Mouse (Mus musculus): ENCODE results near the gene Pitpnm3. TPM values are rescaled to one million over a fixed set of nuclear protein-coding genes. Genes with fewer than 3 reads are reported as not detected.

The Pitpnm3 gene
- polyA plus RNA-seq, 1 experiment: 1.1 TPM

DNA sequence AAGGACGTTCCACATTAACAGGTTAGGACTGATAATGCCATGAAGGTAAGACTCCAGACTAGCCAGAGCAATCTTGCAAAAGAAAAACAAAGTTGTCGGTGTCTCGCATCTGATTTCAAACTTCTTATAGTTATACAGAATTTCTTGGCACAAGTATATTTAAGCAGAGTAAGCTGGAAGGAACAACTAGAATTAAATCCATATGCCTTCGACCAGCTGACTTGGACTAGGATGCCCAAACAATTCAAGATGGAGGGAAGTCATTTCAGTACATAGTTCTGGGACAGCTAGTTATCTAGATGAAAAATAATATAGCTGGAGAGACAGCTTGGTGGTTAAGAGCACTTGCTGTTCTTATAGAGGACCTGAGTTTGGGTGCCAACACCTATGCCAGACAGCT lies 34.6 kb downstream of the Pitpnm3 start:
- Histone ChIP-seq H3K27ac (ENCODE audit: insufficient read depth, low read length) (no peak overlapping the region), H3K4me3 (ENCODE audit: insufficient read depth, low read length) (no peak overlapping the region), H3K4me1 (ENCODE audit: control insufficient read depth, insufficient read depth, low read length) (no peaks in the 10 kb centered on the region)
- TF ChIP-seq CTCF (IDR thresholded peaks at IDR 0.05; ENCODE audit: borderline replicate concordance, insufficient read depth, low read length): no peak
- TF ChIP-seq POLR2A (IDR thresholded peaks at IDR 0.05; ENCODE audit: low read depth, low read length): no peak

DNA sequence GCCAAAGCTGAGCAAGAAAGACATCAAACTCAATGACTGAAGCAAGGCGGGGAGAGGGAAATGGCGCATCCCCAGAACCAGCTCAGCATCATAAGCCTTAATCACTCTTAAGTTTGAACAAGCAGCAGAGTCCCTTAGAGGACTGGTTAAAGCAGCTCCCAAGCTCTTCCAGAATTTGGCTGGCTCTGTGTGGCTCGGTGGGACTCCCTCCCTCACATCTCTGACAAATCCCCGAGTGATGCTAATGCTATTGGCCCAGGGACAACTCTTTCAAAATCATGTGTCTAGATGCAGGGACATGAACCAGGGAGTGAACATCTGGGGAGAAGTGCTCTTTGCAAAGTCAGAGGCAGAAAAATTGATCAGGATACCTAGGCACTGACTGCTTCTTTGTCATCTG lies 36.4 kb downstream of the Pitpnm3 start:
- no peak for TF ChIP-seq POLR2A (IDR thresholded peaks at IDR 0.05; ENCODE audit: low read depth, low read length)
- no peak for TF ChIP-seq CTCF (IDR thresholded peaks at IDR 0.05; ENCODE audit: borderline replicate concordance, insufficient read depth, low read length)

DNA sequence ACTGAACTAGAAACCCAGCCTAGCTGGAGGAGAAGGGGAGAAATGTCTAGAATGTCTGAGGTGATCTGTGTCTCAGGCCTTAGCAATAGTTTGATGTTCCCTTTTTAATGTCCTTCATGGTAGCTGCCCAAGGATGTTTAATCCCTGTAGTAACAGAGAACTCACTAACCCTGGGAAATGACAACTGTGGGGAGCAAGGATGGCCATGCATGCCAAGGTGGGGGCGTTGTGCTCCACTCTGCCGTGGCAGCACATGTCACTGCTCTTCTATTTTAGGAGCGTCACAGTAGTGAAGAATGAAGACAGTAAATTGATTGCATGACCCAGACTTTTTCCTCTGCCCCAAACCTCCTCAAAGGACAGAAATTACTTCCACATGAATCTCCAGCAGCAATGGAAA lies 37.6 kb downstream of the Pitpnm3 start:
- no peak overlapping the region for H3K4me3 ChIP-seq (ENCODE audit: insufficient read depth, low read length)
- no peak overlapping the region for H3K27ac ChIP-seq (ENCODE audit: insufficient read depth, low read length)
- no peak for TF ChIP-seq POLR2A (IDR thresholded peaks at IDR 0.05; ENCODE audit: low read depth, low read length)
- TF ChIP-seq CTCF (IDR thresholded peaks at IDR 0.05; ENCODE audit: borderline replicate concordance, insufficient read depth, low read length): no peak
- peaks cover 7% of the 10 kb centered on the region; the same call in 1 of the 2 replicates for H3K4me1 ChIP-seq (ENCODE audit: control insufficient read depth, insufficient read depth, low read length)

More for the DNA sequence above, 36.4 kb downstream of the Pitpnm3 start:
- H3K4me3 ChIP-seq (ENCODE audit: insufficient read depth, low read length): no peak overlapping the region
- no peak overlapping the region for H3K27ac ChIP-seq (ENCODE audit: insufficient read depth, low read length)
- H3K4me1 ChIP-seq (ENCODE audit: control insufficient read depth, insufficient read depth, low read length): peaks cover 3% of the 10 kb centered on the region; the same call in 1 of the 2 replicates

DNA sequence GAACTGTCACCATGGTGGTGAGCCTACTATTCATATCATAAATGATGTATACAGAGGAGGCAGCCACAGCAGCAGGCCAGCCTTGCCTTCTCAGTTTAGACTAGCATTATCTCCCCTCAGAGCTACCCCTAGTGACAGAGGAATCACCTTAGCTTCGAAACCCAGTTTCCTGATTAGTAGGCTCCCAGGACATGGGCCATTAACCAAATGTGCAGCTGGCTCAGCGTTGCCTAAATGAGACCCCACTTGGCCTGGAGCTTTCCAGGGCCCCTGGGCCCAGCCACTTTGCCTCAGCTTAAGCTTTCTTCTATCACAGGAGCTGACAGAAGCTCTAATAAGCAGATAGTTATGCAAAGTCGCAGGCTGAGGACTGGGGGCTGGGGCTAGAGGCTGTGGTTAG lies 39.6 kb downstream of the Pitpnm3 start:
- H3K27ac ChIP-seq (ENCODE audit: insufficient read depth, low read length): no peak overlapping the region
- H3K4me3 ChIP-seq (ENCODE audit: insufficient read depth, low read length): no peak overlapping the region
- peaks cover 7% of the 10 kb centered on the region; the same call in 1 of the 2 replicates for H3K4me1 ChIP-seq (ENCODE audit: control insufficient read depth, insufficient read depth, low read length)
- no peak for TF ChIP-seq CTCF (IDR thresholded peaks at IDR 0.05; ENCODE audit: borderline replicate concordance, insufficient read depth, low read length)

DNA sequence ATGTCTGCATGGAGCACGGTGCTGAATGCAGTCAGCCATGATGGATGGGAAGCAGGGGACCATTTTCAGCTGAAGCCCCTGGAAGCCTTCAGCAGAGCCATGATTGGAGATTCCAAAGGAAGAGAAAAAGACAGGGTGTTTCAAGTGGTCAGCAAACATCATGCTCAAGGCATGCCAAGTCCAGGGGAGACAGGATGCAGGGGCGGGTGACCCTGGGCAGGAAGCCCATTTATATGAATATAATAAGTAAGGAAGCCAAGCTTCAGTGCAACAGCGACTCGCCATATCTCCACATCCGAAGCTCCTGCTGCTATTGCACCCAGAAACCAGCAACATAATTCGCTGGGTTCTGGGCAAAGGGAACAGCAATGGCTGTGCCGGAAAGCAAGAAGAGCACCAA lies 41.1 kb downstream of the Pitpnm3 start:
- TF ChIP-seq CTCF (IDR thresholded peaks at IDR 0.05; ENCODE audit: borderline replicate concordance, insufficient read depth, low read length) (no peak), POLR2A (IDR thresholded peaks at IDR 0.05; ENCODE audit: low read depth, low read length) (no peak)
- Histone ChIP-seq H3K27ac (ENCODE audit: insufficient read depth, low read length) (no peak overlapping the region), H3K4me1 (ENCODE audit: control insufficient read depth, insufficient read depth, low read length) (peaks cover 7% of the 10 kb centered on the region; the same call in 1 of the 2 replicates), H3K4me3 (ENCODE audit: insufficient read depth, low read length) (no peak overlapping the region)

DNA sequence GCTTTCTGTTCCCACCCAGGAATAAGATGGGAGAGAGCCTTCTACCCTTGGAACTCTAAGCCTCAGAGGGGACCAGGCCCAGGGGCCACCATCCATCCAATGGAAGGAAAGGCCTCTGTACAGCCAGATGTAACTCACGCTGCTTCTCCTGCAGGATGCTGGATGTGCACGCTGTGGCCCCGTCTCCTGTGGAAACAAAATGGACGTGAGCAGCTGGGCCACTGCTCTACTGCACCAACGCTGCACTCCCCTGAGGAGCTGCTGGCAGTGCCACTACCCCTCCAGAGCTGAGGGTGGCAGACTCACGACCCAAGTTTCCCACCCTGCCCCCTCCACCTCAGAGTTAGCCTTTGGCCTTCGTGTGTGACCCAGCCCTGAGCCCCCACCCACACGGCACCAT lies 43.2 kb downstream of the Pitpnm3 start:
- no peak overlapping the region for H3K27ac ChIP-seq (ENCODE audit: insufficient read depth, low read length)
- H3K4me3 ChIP-seq (ENCODE audit: insufficient read depth, low read length): no peak overlapping the region
- peaks cover 7% of the 10 kb centered on the region; the same call in 1 of the 2 replicates for H3K4me1 ChIP-seq (ENCODE audit: control insufficient read depth, insufficient read depth, low read length)
- TF ChIP-seq CTCF (IDR thresholded peaks at IDR 0.05; ENCODE audit: borderline replicate concordance, insufficient read depth, low read length) (no peak), POLR2A (IDR thresholded peaks at IDR 0.05; ENCODE audit: low read depth, low read length) (no peak)

DNA sequence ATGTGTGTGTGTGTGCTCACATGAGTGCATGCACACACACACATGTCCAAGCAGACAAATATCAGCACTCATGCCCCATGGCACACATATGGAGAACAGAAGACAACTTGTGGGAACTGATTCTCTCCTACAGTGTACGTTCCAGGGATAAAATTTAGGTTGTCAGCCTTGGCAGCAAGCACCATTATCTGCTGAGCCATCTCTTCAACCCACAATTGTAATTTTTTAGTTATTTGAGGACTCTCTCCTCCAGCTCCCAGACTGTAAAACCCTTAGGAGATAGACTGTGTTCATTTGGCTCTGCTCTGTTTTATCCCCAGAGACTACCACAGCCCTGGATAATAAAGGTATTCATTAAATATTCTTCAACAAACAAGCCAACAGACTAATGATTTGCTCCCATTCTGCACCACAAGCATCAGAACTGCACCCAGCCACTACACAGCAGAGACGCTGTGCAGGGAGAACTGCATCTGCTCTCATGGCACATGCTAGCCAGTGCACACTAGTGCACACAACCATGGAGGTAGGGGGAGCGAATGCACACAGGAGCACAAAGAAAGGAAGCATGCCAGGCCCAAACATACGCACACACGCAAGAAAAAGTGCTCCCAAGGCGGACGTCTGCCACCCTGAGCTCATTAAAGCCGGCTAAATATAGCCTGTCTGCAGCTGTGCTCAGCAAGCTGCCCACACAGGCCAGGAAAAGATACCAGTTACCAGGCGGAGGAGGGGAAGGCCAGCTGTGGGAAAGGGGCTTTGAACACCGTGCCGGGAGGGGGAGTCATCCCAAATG lies 49.1 kb downstream of the Pitpnm3 start:
- Histone ChIP-seq H3K27ac (ENCODE audit: insufficient read depth, low read length) (no peak overlapping the region), H3K4me3 (ENCODE audit: insufficient read depth, low read length) (no peak overlapping the region), H3K4me1 (ENCODE audit: control insufficient read depth, insufficient read depth, low read length) (peaks cover 3% of the 10 kb centered on the region; the same call in 1 of the 2 replicates)
- no peak for TF ChIP-seq CTCF (IDR thresholded peaks at IDR 0.05; ENCODE audit: borderline replicate concordance, insufficient read depth, low read length)
- TF ChIP-seq POLR2A (IDR thresholded peaks at IDR 0.05; ENCODE audit: low read depth, low read length): no peak

DNA sequence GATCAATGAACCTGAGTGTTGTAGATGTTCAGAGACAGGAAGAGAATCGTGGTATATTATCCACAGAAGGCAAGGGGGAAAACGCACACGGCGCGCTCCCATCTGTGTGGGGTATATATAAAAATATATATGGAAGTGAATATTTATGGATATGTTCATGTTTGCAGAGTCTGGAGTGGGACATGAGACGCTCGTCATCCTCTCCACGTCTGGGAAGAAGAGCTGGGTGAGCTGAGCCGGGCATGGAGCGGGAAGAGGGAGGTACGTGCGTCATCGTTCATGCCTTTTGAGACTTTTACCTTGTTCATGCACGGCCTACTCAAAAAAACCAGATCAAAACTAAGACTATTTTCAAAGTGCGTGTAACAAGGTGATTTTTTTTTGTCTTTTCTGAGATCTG lies 51.2 kb downstream of the Pitpnm3 start:
- H3K4me1 ChIP-seq (ENCODE audit: control insufficient read depth, insufficient read depth, low read length): peaks cover 3% of the 10 kb centered on the region; the same call in 1 of the 2 replicates
- H3K27ac ChIP-seq (ENCODE audit: insufficient read depth, low read length): no peak overlapping the region; the same call in 1 of the 2 replicates
- no peak overlapping the region for H3K4me3 ChIP-seq (ENCODE audit: insufficient read depth, low read length)
- no peak for TF ChIP-seq CTCF (IDR thresholded peaks at IDR 0.05; ENCODE audit: borderline replicate concordance, insufficient read depth, low read length)
- no peak for TF ChIP-seq POLR2A (IDR thresholded peaks at IDR 0.05; ENCODE audit: low read depth, low read length)

DNA sequence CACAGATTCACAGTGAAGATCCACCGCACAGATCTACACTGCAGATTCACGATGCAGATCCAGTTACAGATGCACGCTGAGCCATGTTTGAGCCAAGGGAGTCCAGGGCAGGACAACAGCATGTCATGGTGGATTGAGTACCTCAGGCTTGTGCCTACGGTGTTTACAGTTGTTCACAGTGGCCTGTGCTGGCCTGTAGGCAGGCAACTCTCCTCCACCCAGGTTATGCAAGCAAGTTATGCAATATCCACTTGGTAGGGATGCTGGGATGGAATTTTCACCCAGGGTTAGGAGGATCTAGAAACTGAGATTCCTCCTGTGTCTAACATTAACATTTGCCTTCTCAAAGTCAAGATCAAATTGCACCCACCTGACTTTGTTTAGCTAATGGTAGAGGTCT lies 53.0 kb downstream of the Pitpnm3 start:
- TF ChIP-seq CTCF (IDR thresholded peaks at IDR 0.05; ENCODE audit: borderline replicate concordance, insufficient read depth, low read length) (no peak), POLR2A (IDR thresholded peaks at IDR 0.05; ENCODE audit: low read depth, low read length) (no peak)
- peaks cover 3% of the 10 kb centered on the region; the same call in 1 of the 2 replicates for H3K4me1 ChIP-seq (ENCODE audit: control insufficient read depth, insufficient read depth, low read length)
- no peak overlapping the region for H3K4me3 ChIP-seq (ENCODE audit: insufficient read depth, low read length)
- H3K27ac ChIP-seq (ENCODE audit: insufficient read depth, low read length): no peak overlapping the region

DNA sequence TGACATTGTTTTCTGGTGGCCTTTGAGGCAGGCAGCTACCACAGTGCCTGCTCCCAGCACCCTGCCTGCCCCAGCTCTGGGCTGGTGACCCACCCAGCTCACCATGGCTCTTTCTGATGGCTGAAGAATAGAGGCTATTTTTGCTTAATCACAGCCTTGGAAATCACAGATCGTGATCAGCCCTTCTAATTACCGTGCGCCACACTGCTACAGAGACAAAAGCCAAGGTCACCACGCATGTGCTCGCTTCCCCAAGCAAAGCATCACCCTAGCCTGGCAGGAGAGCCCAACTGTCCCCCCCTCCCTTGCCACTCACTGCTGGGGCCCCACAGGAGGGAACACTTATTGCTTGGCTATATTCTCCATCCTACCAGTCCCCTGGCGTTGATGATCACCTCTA lies 55.1 kb downstream of the Pitpnm3 start:
- no peak for TF ChIP-seq POLR2A (IDR thresholded peaks at IDR 0.05; ENCODE audit: low read depth, low read length)
- no peak for TF ChIP-seq CTCF (IDR thresholded peaks at IDR 0.05; ENCODE audit: borderline replicate concordance, insufficient read depth, low read length)
- H3K4me1 ChIP-seq (ENCODE audit: control insufficient read depth, insufficient read depth, low read length): no peaks in the 10 kb centered on the region
- no peak overlapping the region for H3K27ac ChIP-seq (ENCODE audit: insufficient read depth, low read length)
- no peak overlapping the region for H3K4me3 ChIP-seq (ENCODE audit: insufficient read depth, low read length)
